Mouse (Mus musculus) forebrain, embryonic 11.5 days (tissue): Measurements from ENCODE around the gene Sirt7. TPM values are rescaled to one million over a fixed set of nuclear protein-coding genes. Genes with fewer than 3 reads are reported as not detected.

Experiments
- ATAC-seq: fragments of 200-750 bp; cut with Nextera tagmentation; replicated peaks from 2 replicates; pipeline ENCODE4 v1.8.0; 2017; ENCODE audit warnings: moderate TSS enrichment; ENCODE audit not compliant: low FRiP score
- DNase-seq: peaks from one replicate; pipeline ENCODE4 v3.0.0-alpha.2; 2017; ENCODE audit warnings: low spot score
- H3K27ac ChIP-seq: fragments of 300-500 bp; sonication (generic); 2 replicates; pipeline ENCODE4 v1.5.1; 2014; ENCODE audit warnings: low read depth, low read length
- H3K27me3 ChIP-seq: fragments of 300-500 bp; sonication (generic); 2 replicates; pipeline ENCODE4 v1.6.1; 2014; ENCODE audit warnings: mild to moderate bottlenecking, low read length, mixed read lengths; ENCODE audit not compliant: control insufficient read depth, insufficient read depth
- H3K36me3 ChIP-seq: fragments of 300-500 bp; sonication (generic); 2 replicates; pipeline ENCODE4 v1.6.1; 2014; ENCODE audit warnings: mild to moderate bottlenecking, low read length, moderate library complexity, mixed read lengths; ENCODE audit not compliant: control insufficient read depth, insufficient read depth
- H3K4me1 ChIP-seq: fragments of 300-500 bp; sonication (generic); replicated peaks from 2 replicates; pipeline ENCODE4 v1.6.1; 2014; ENCODE audit warnings: low read length, mixed read lengths; ENCODE audit not compliant: control insufficient read depth, insufficient read depth
- H3K4me2 ChIP-seq: fragments of 300-500 bp; sonication (generic); 2 replicates; pipeline ENCODE4 v1.6.1; 2014; ENCODE audit warnings: low read depth, mild to moderate bottlenecking, low read length, moderate library complexity, mixed read lengths; ENCODE audit not compliant: severe bottlenecking
- H3K4me3 ChIP-seq: fragments of 300-500 bp; sonication (generic); 2 replicates; pipeline ENCODE4 v1.5.1; 2014; ENCODE audit warnings: low read depth, low read length
- H3K9ac ChIP-seq: fragments of 300-500 bp; sonication (generic); 2 replicates; pipeline ENCODE4 v1.6.1; 2014; ENCODE audit warnings: low read length
- H3K9me3 ChIP-seq: fragments of 300-500 bp; sonication (generic); 2 replicates; pipeline ENCODE4 v1.6.1; 2016; ENCODE audit warnings: low read length, mixed read lengths; ENCODE audit not compliant: control insufficient read depth
- WGBS: fragments of 180-500 bp; shearing (Covaris S2); extraction: QIAGEN DNeasy Blood & Tissue Kit; methylation state at CpG from one replicate; pipeline ENCODE4 v1.1.7; 2014; 5-methylcytosine and 5-hydroxymethylcytosine counted together
- polyA plus RNA-seq: library from polyadenylated mRNA; unstranded; fragments of >200 nt; fragmentation: Nextera tagmentation; extraction: Ambion mirVana; gene quantifications from 2 replicates; pipeline ENCODE4 v1.2.1, GENCODE M21; 2014

Gene Sirt7
- polyA plus RNA-seq, 1 experiment from 2014 or later: 41.1 TPM

- peaks cover 57% of the 10 kb centered on the region for H3K27me3 ChIP-seq
- WGBS: under 1% methylated on average over 88 of the region's 95 CpGs
- peak overlapping the region; percentile 37 for H3K4me3 ChIP-seq
- H3K4me1 ChIP-seq: peaks cover 12% of the 10 kb centered on the region
- peak overlapping the region; percentile 64 for H3K4me2 ChIP-seq
- peak; percentile 65 for ATAC-seq
- H3K9ac ChIP-seq: peak overlapping the region; percentile 39
- DNase-seq: peak; percentile 76
- H3K27ac ChIP-seq: no peak overlapping the region
- H3K36me3 ChIP-seq: no peaks in the 10 kb centered on the region
- H3K9me3 ChIP-seq: no peaks in the 10 kb centered on the region
Measured at GRCm38 (mm10) chr11:120660301-120661075, 35.4 kb upstream of the Sirt7 start.

- Histone ChIP-seq H3K27ac (no peak overlapping the region), H3K27me3 (peaks cover 57% of the 10 kb centered on the region), H3K9ac (peak overlapping the region; percentile 39; the same call in 1 of the 2 replicates), H3K4me2 (peak overlapping the region; percentile 64), H3K4me1 (peaks cover 12% of the 10 kb centered on the region), H3K36me3 (no peaks in the 10 kb centered on the region), H3K9me3 (no peaks in the 10 kb centered on the region), H3K4me3 (peak overlapping the region; percentile 37)
- DNase-seq (peak; percentile 68), ATAC-seq (peak; percentile 29; the same call in 1 of the 2 replicates)
- WGBS: 2% methylated on average over 46 of the region's 50 CpGs
Measured at GRCm38 (mm10) chr11:120659509-120660300, 34.7 kb upstream of the Sirt7 start.

DNA sequence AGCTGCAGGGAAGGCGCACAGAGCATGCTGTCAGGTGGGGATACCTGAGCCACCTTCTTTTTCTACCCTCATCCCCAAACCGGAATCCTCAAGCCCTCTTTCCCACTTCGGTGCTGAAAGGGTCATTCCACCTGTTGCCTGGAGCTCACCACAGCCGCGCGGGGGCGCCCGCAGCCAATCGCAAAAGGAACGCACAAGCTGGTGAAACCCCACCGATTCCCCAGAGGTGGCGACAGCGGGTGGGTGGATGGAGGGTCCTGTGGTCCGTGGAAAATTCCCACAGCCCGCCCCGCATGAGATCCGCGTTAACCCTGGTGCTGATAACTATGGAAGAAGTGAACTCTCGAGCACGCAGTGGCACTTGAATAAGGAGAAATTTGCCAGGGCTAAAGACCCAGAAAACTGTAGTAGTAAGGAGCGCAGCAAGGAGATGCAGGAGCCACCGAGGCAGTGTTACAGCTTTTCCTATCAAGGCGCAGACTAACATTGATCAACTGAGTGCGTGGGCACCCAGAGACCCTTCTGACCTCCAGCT is 33.9 kb upstream of the Sirt7 start:
- Histone ChIP-seq H3K4me1 (peaks cover 12% of the 10 kb centered on the region), H3K4me2 (no peak overlapping the region), H3K27me3 (peaks cover 57% of the 10 kb centered on the region), H3K4me3 (no peak overlapping the region), H3K9ac (no peak overlapping the region), H3K36me3 (no peaks in the 10 kb centered on the region), H3K9me3 (no peaks in the 10 kb centered on the region), H3K27ac (no peak overlapping the region)
- no peak for ATAC-seq
- WGBS: 5% methylated on average over 24 of the region's 24 CpGs
- DNase-seq: peak; percentile 86

DNA sequence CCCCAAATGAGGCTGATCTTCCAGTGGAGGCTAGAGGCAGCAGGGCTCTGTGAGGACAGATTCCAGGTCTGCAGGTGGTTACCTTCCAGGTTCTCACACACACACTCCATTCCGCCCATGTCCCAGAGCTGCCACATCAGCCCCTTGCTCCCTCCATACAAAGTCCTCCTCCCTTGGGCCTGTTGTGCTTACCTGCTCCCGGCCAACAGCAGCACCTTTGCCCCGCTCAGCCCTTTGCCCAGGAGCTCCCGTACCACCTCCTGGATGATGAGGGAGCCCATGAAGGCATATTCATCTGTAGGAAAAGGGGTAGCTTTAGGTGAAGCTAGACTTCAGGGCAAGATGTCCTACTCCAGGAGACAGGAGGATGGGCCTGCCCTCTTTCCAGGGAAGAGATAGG is 32.3 kb upstream of the Sirt7 start:
- Histone ChIP-seq H3K27ac (no peak overlapping the region), H3K4me1 (peaks cover 12% of the 10 kb centered on the region), H3K9me3 (no peaks in the 10 kb centered on the region), H3K9ac (no peak overlapping the region), H3K36me3 (no peaks in the 10 kb centered on the region), H3K27me3 (peaks cover 50% of the 10 kb centered on the region), H3K4me2 (no peak overlapping the region), H3K4me3 (no peak overlapping the region)
- WGBS: 83% methylated on average over 4 of the region's 4 CpGs
- DNase-seq (no peak), ATAC-seq (no peak)

GRCm38 (mm10) chr11:120654741-120655140 is 29.7 kb upstream of the Sirt7 start:
- no peaks in the 10 kb centered on the region for H3K4me1 ChIP-seq
- no peaks in the 10 kb centered on the region for H3K36me3 ChIP-seq
- H3K9me3 ChIP-seq: no peaks in the 10 kb centered on the region
- H3K4me3 ChIP-seq: no peak overlapping the region
- 73% methylated on average over 3 of the region's 3 CpGs for WGBS
- no peak overlapping the region for H3K4me2 ChIP-seq
- H3K9ac ChIP-seq: no peak overlapping the region
- peak; percentile 30 for DNase-seq
- no peak overlapping the region for H3K27ac ChIP-seq
- ATAC-seq: no peak
- peaks cover 24% of the 10 kb centered on the region for H3K27me3 ChIP-seq

- Histone ChIP-seq H3K9me3 (no peaks in the 10 kb centered on the region), H3K27ac (no peak overlapping the region), H3K27me3 (no peaks in the 10 kb centered on the region; the same call in 1 of the 2 replicates), H3K4me3 (no peak overlapping the region), H3K4me2 (no peak overlapping the region), H3K9ac (no peak overlapping the region), H3K4me1 (peaks cover 3% of the 10 kb centered on the region; the same call in 1 of the 2 replicates), H3K36me3 (no peaks in the 10 kb centered on the region)
- DNase-seq (peak; percentile 44), ATAC-seq (no peak)
- WGBS: 63% methylated on average over 3 of the region's 3 CpGs
Measured at GRCm38 (mm10) chr11:120651872-120652271, 26.8 kb upstream of the Sirt7 start.

DNA sequence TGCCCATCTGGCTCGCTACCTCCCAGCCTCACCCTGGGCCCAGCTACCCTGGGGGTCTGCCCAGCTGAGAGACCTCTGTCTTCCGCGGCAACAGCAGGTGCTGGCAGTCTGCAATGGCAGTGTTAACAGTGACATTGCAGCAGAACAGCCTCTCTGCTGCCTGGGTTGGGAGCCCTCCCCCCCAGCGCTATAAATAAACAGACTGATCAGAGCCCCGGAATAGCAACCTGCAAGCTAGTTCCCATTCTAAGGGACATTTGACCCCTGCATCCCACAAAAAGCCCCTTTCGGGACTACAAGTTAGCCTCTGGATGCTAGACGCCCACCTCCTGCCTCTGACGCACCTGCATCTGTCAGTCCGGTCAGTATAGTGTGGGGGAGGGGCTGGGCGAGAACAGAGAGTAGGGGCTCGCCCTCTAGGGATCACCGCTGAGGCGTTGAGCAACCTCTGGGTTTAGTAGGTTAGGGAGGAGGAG is 23.0 kb upstream of the Sirt7 start, which contains the start of gene Myadml2:
Gene Myadml2, minus strand, starts transcription at position 158 of the 476 bp plus-strand sequence.
- no peaks in the 10 kb centered on the region for H3K9me3 ChIP-seq
- DNase-seq (no peak), ATAC-seq (no peak)
- H3K27me3 ChIP-seq: no peaks in the 10 kb centered on the region
- peaks cover 7% of the 10 kb centered on the region; the same call in 1 of the 2 replicates for H3K4me1 ChIP-seq
- peak within 1 kb of the TSS; percentile 35 for H3K9ac ChIP-seq
- WGBS: 8% methylated on average over 13 of the region's 13 CpGs
- H3K27ac ChIP-seq: no peak within 1 kb of the TSS
- H3K36me3 ChIP-seq: no peaks in the 10 kb centered on the region
- peak within 1 kb of the TSS; percentile 22; the same call in 1 of the 2 replicates for H3K4me2 ChIP-seq
- no peak within 1 kb of the TSS for H3K4me3 ChIP-seq

DNA sequence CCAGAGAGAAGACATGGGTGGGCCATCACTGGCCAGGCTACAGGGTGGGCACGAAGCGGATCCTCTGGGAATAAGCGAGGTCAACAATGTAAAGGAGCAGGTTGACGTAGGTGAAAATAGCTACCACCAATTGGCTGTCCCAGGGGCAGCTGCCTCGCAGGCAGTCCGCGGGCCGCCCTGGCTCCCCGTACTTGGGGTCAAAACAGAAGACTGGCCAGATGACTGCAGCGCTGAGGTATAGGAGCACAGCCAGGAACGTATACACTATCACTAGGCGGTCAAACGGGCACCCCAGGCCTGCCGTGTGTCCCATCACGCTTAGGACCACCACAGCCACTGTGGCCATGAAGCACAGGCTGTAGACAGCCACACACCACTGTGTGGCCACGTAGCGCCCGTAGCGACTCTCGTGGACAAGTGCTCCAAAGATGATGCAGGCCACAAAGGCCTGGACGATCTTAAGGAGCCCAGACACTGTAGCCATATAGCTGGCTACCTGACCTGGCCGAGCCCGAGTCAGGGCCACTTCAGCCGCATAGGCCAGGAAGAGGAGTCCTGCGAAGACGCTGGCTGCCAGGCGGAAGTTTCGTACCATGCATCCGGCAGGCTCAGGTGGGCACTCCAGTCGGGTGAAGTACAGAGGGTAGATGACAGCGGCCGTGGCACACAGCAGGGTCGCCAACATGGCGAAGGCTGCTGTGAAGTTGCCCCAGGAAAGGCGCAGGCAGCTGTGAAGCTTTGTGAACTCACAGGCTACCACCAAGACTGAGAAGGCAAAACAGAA is 22.2 kb upstream of the Sirt7 start:
- peaks cover 13% of the 10 kb centered on the region; the same call in 1 of the 2 replicates for H3K4me1 ChIP-seq
- no peak for DNase-seq
- no peak overlapping the region for H3K4me3 ChIP-seq
- no peaks in the 10 kb centered on the region for H3K36me3 ChIP-seq
- H3K9me3 ChIP-seq: no peaks in the 10 kb centered on the region
- H3K9ac ChIP-seq: no peak overlapping the region
- no peak for ATAC-seq
- H3K27me3 ChIP-seq: no peaks in the 10 kb centered on the region
- H3K4me2 ChIP-seq: no peak overlapping the region
- WGBS: 79% methylated on average over 35 of the region's 35 CpGs
- no peak overlapping the region for H3K27ac ChIP-seq
